Mouse (Mus musculus) layer of hippocampus, postnatal 10 days (tissue): Measurements from ENCODE around the gene Tsc1. TPM values are rescaled to one million over a fixed set of nuclear protein-coding genes. Genes with fewer than 3 reads are reported as not detected.

Experiments
- DNase-seq, 2 experiments: peaks; one replicate each; pipeline ENCODE4 v3.0.0; 2021; ENCODE audit warnings: low spot score in 2 of 2
- microRNA-seq, 2 experiments: library from miRNA; unstranded; fragments of <30 nt; microRNA quantifications; one replicate each; pipeline ENCODE4 v1.2.0; 2021
- total RNA-seq, 2 experiments: library from RNA; stranded (reverse); gene quantifications; 2 replicates each; pipeline ENCODE4 v1.2.3; 2021

Gene Tsc1
- total RNA-seq, 2 experiments from 2014 or later: 43.8 to 44.8 TPM

GRCm38 (mm10) chr2:28723912-28724311 lies 82.9 kb downstream of the Tsc1 start:
- DNase-seq: no peak

GRCm38 (mm10) chr2:28727786-28728404 lies 86.9 kb downstream of the Tsc1 start:
- no peak for DNase-seq

- DNase-seq: no peak
Measured at GRCm38 (mm10) chr2:28730676-28731075, 89.6 kb downstream of the Tsc1 start.

GRCm38 (mm10) chr2:28737112-28737511 lies 96.1 kb downstream of the Tsc1 start:
- DNase-seq: peak in 1 of 2 experiments; percentile 38

- no peak for DNase-seq
Measured at GRCm38 (mm10) chr2:28740159-28740558, 99.1 kb downstream of the Tsc1 start.

Small RNAs within 50 kb of the gene (microRNA-seq; reads per million reads assigned to microRNA genes)
- gene Gm22824: 0 reads per million in 2 experiments
- 2.7 to 5.1 reads per million in 2 experiments for gene Mir3088

Other genes with a start within 250 kb of the Tsc1 start
- 10 to 100 TPM; 20.2 to 21.9 TPM for gene Ppp1r26, start 194.4 kb upstream of the Tsc1 start, total RNA-seq
- 1 to 10 TPM; 5.1 to 6.8 TPM for gene 1700007K13Rik, start 174.9 kb upstream of the Tsc1 start, total RNA-seq
- gene Mrps2, start 173.2 kb upstream of the Tsc1 start, total RNA-seq: 10 to 100 TPM; 37.2 to 37.4 TPM
- gene Gbgt1, start 144.3 kb upstream of the Tsc1 start, total RNA-seq: 1 to 10 TPM; 1.2 to 1.9 TPM
- 1 to 10 TPM in 1 of 2 experiments, not detected in 1; 1.2 TPM for gene Gm10134, start 135.1 kb upstream of the Tsc1 start, total RNA-seq
- 100 to 1,000 TPM; 155 to 158 TPM for gene Ralgds, start 128.1 kb upstream of the Tsc1 start, total RNA-seq
- not detected for gene Cel, start 77.8 kb upstream of the Tsc1 start, total RNA-seq
- 10 to 100 TPM; 19.2 to 19.5 TPM for gene Gtf3c5, start 57.5 kb upstream of the Tsc1 start, total RNA-seq
- gene Gfi1b, start 19.2 kb upstream of the Tsc1 start, total RNA-seq: not detected
- under 1 TPM in 1 of 2 experiments, not detected in 1; 0.96 TPM for gene Spaca9, start 58.5 kb downstream of the Tsc1 start, total RNA-seq
- 1 to 10 TPM; 1.8 TPM for gene Ak8, start 58.9 kb downstream of the Tsc1 start, total RNA-seq
- 10 to 100 TPM; 40.3 to 46.9 TPM for gene Gtf3c4, start 199.1 kb downstream of the Tsc1 start, total RNA-seq
- 1 to 10 TPM; 9.1 TPM for gene Ddx31, start 199.2 kb downstream of the Tsc1 start, total RNA-seq